Mouse (Mus musculus): ENCODE results near the gene Nipa2. TPM values are rescaled to one million over a fixed set of nuclear protein-coding genes. Genes with fewer than 3 reads are reported as not detected.

Gene Nipa2
- polyA plus RNA-seq, 1 experiment from 2014 or later: 43.4 TPM

DNA sequence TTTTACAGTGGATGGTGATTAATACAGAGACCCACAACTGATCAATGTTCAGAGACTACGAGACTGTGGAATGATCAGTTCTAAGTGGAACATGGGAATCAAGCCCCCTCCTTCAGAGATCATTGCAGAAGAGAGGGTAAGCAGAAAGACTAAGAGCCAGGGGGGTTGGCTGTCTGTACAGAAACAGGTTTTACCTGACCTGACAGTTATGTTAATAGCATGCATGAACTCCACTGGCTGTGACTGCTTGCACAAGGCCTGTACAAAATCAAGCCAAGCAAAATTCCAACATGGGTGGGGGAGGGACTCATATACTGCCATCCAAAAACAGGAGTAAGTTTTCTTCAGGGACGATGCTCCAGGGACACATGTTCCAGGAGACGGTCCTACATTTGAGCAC, 28.9 kb upstream of the Nipa2 start:
- no peak for DNase-seq (ENCODE audit: low spot score)
- Histone ChIP-seq H3K9ac (ENCODE audit: low read depth, low read length) (no peak overlapping the region), H3K9me3 (replicated peaks; ENCODE audit: low read length) (no peaks in the 10 kb centered on the region), H3K4me2 (ENCODE audit: low read length) (no peak overlapping the region), H3K4me1 (replicated peaks; ENCODE audit: insufficient read depth, low read length) (no peaks in the 10 kb centered on the region), H3K4me3 (replicated peaks; ENCODE audit: low read depth, low read length) (no peak overlapping the region), H3K27ac (no peak overlapping the region), H3K27me3 (ENCODE audit: insufficient read depth, low read length) (no peaks in the 10 kb centered on the region), H3K36me3 (ENCODE audit: insufficient read depth, low read length) (no peaks in the 10 kb centered on the region)
- TF ChIP-seq CTCF (IDR thresholded peaks at IDR 0.05; ENCODE audit: low read depth): no peak
- 92% methylated on average over 3 of the region's 3 CpGs for WGBS
- ATAC-seq (replicated peaks; ENCODE audit: low FRiP score, low read depth): no peak

GRCm38 (mm10) chr7:55986526-55987214, 24.4 kb upstream of the Nipa2 start:
- peak; percentile 75 for TF ChIP-seq CTCF (IDR thresholded peaks at IDR 0.05; ENCODE audit: low read depth)
- peak; percentile 83 for DNase-seq (ENCODE audit: low spot score)
- Histone ChIP-seq H3K4me3 (replicated peaks; ENCODE audit: low read depth, low read length) (no peak overlapping the region), H3K9ac (ENCODE audit: low read depth, low read length) (no peak overlapping the region), H3K36me3 (ENCODE audit: insufficient read depth, low read length) (no peaks in the 10 kb centered on the region), H3K27ac (no peak overlapping the region), H3K9me3 (replicated peaks; ENCODE audit: low read length) (no peaks in the 10 kb centered on the region), H3K27me3 (ENCODE audit: insufficient read depth, low read length) (no peaks in the 10 kb centered on the region), H3K4me2 (ENCODE audit: low read length) (peak overlapping the region; percentile 45), H3K4me1 (replicated peaks; ENCODE audit: insufficient read depth, low read length) (no peaks in the 10 kb centered on the region)
- peak; percentile 66 for ATAC-seq (replicated peaks; ENCODE audit: low FRiP score, low read depth)
- WGBS: 25% methylated on average over 13 of the region's 13 CpGs

GRCm38 (mm10) chr7:55984754-55985153, 22.5 kb upstream of the Nipa2 start:
- Histone ChIP-seq H3K9ac (ENCODE audit: low read depth, low read length) (no peak overlapping the region), H3K4me2 (ENCODE audit: low read length) (no peak overlapping the region), H3K36me3 (ENCODE audit: insufficient read depth, low read length) (no peaks in the 10 kb centered on the region), H3K4me3 (replicated peaks; ENCODE audit: low read depth, low read length) (no peak overlapping the region), H3K27me3 (ENCODE audit: insufficient read depth, low read length) (no peaks in the 10 kb centered on the region), H3K27ac (no peak overlapping the region), H3K9me3 (replicated peaks; ENCODE audit: low read length) (no peaks in the 10 kb centered on the region), H3K4me1 (replicated peaks; ENCODE audit: insufficient read depth, low read length) (no peaks in the 10 kb centered on the region)
- 76% methylated on average over 4 of the region's 4 CpGs for WGBS
- TF ChIP-seq CTCF (IDR thresholded peaks at IDR 0.05; ENCODE audit: low read depth): no peak
- DNase-seq (ENCODE audit: low spot score) (no peak), ATAC-seq (replicated peaks; ENCODE audit: low FRiP score, low read depth) (no peak)

GRCm38 (mm10) chr7:55983107-55983506, 20.8 kb upstream of the Nipa2 start:
- no peak overlapping the region for H3K4me3 ChIP-seq (replicated peaks; ENCODE audit: low read depth, low read length)
- TF ChIP-seq CTCF (IDR thresholded peaks at IDR 0.05; ENCODE audit: low read depth): no peak
- H3K27ac ChIP-seq: no peak overlapping the region
- no peaks in the 10 kb centered on the region for H3K27me3 ChIP-seq (ENCODE audit: insufficient read depth, low read length)
- WGBS: 80% methylated on average over 5 of the region's 5 CpGs
- H3K9ac ChIP-seq (ENCODE audit: low read depth, low read length): no peak overlapping the region
- no peak for ATAC-seq (replicated peaks; ENCODE audit: low FRiP score, low read depth)
- H3K9me3 ChIP-seq (replicated peaks; ENCODE audit: low read length): no peaks in the 10 kb centered on the region
- no peaks in the 10 kb centered on the region for H3K4me1 ChIP-seq (replicated peaks; ENCODE audit: insufficient read depth, low read length)
- H3K36me3 ChIP-seq (ENCODE audit: insufficient read depth, low read length): 0 out of 2 replicates have a peak, but pooled peaks cover 5% of the 10 kb centered on the region
- no peak overlapping the region for H3K4me2 ChIP-seq (ENCODE audit: low read length)
- DNase-seq (ENCODE audit: low spot score): no peak

DNA sequence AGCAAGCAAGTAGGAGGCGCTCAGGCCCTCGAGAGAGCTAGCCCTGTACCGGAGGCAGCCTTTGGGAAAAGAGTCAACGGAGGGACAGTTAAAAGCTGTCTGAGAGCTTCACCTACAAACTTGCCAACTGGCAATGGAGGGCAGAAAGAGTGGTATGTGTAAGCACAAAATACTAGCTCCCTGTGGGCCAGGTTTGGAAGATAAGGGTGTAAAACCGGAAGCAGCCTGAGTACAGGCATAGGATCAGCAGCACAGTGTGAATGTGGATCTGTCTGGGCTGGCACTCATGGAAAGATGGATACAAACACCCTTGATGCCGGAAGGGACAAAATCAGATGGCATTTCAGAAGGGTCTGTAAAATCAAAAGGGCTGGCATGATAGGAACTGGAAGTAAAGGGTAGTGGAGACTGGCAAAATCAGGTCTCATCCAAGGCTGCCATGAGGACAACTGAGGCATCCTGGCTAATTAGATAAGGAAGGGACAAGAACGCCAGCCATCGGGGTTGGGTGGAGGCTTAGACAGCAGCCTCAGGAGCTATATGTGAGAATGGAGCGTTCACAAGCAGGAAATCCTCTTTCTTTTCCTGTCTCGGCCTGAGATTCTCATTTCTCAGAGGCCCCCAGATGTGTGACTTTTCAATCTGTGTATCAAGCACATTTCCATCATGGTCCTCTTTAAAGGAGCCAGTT, 19.9 kb upstream of the Nipa2 start:
- DNase-seq (ENCODE audit: low spot score): no peak
- Histone ChIP-seq H3K4me2 (ENCODE audit: low read length) (no peak overlapping the region), H3K9ac (ENCODE audit: low read depth, low read length) (no peak overlapping the region), H3K4me3 (replicated peaks; ENCODE audit: low read depth, low read length) (no peak overlapping the region), H3K4me1 (replicated peaks; ENCODE audit: insufficient read depth, low read length) (no peaks in the 10 kb centered on the region), H3K36me3 (ENCODE audit: insufficient read depth, low read length) (0 out of 2 replicates have a peak, but pooled peaks cover 5% of the 10 kb centered on the region), H3K27ac (no peak overlapping the region), H3K27me3 (ENCODE audit: insufficient read depth, low read length) (no peaks in the 10 kb centered on the region), H3K9me3 (replicated peaks; ENCODE audit: low read length) (no peaks in the 10 kb centered on the region)
- ATAC-seq (replicated peaks; ENCODE audit: low FRiP score, low read depth): no peak
- no peak for TF ChIP-seq CTCF (IDR thresholded peaks at IDR 0.05; ENCODE audit: low read depth)
- WGBS: 90% methylated on average over 10 of the region's 10 CpGs

- H3K4me1 ChIP-seq (replicated peaks; ENCODE audit: insufficient read depth, low read length): no peaks in the 10 kb centered on the region
- 0 out of 2 replicates have a peak, but pooled peaks cover 5% of the 10 kb centered on the region for H3K36me3 ChIP-seq (ENCODE audit: insufficient read depth, low read length)
- no peak overlapping the region for H3K4me3 ChIP-seq (replicated peaks; ENCODE audit: low read depth, low read length)
- 96% methylated on average over 2 of the region's 2 CpGs for WGBS
- H3K9ac ChIP-seq (ENCODE audit: low read depth, low read length): no peak overlapping the region
- no peak overlapping the region for H3K4me2 ChIP-seq (ENCODE audit: low read length)
- H3K27ac ChIP-seq: no peak overlapping the region
- H3K9me3 ChIP-seq (replicated peaks; ENCODE audit: low read length): no peaks in the 10 kb centered on the region
- ATAC-seq (replicated peaks; ENCODE audit: low FRiP score, low read depth) (no peak), DNase-seq (ENCODE audit: low spot score) (no peak)
- TF ChIP-seq CTCF (IDR thresholded peaks at IDR 0.05; ENCODE audit: low read depth): no peak
- H3K27me3 ChIP-seq (ENCODE audit: insufficient read depth, low read length): no peaks in the 10 kb centered on the region
These were observed 19.2 kb upstream of the Nipa2 start for GRCm38 (mm10) chr7:55981511-55981910.

All from kidney, postnatal 0 days (tissue).